Mouse (Mus musculus): Measurements from ENCODE around the gene Miox.

The Miox gene

DNA sequence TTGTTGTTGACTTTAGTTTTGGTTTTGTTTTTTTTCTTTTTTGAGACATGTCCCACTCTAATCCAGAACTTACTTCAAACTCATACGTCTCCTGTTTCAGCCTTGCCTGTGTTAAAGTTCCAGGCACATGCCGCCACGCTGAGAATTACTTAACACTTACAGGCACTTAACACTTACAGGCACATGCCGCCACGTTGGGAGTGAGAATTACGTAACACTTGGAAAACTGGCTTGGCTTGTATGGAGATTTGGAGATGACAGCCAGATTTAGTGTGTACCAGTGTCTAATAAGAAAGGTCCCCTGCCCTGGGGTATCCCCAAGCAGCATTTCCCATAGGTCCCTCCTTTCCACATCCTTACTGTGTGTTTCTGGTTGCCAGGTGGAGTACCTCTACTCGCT, 28.9 kb downstream of the Miox start:
- DNase-seq (ENCODE audit: low read depth, low spot score): no peak

DNA sequence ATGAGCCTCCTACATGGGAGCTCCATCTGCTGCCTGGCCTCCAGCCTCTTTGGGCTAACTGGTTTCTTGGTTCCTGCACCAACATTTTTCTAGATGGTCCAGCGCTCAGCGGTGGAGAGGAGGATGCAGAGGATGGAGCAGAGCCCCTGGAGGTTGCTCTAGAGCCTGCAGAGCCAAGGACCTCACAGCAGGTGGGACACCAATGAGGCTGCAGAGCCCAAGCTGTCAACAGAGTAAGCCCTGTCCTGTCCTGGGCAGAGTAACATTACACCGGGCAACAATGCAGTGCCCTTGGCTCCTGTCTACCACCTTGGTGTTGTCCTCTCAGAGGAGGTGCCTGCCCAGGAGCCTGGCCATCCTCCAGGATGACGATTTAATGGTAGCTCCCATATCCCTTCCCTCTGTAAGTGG, 30.9 kb downstream of the Miox start:
- DNase-seq (ENCODE audit: low read depth, low spot score): no peak

DNA sequence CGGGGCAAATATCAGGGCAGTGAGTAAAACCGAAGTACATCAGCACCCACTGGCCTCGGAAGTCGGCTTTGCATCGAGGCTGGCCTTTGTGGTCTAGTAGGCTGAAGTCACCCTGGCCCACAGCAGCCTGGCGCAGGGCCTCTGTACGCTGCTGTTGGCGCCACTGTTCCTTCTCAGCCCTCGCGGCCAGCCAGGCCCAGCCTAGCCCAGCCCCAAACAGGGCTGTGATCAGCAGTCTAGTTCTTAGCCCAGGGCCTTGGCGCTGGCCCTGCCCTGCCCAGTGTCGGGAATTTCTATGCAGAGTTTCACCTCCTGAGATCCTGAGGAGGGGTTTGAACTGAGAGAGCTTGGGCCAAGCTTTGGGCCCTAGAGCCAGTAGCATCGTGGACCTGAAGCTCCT, 37.9 kb downstream of the Miox start:
- DNase-seq (ENCODE audit: low read depth, low spot score): no peak

DNA sequence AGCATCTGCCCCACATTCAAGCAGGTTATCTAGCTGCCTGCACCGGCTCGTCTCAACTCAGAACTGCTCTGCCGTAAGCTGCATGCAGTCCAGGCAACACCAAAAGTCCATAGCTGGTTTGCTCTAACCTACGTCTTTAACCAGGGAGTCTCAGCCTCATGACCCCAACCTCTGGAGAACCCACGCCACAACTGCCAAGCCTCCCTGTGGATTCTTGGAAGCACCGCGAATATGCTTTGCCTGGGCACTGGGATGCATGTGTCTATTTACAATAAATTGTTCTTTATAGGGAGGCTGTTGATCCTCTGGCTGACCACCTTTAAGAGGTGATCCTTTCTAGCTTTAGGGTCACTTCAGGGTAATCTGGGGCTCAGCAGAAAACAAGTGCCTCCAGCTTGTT, 38.3 kb downstream of the Miox start:
- DNase-seq (ENCODE audit: low read depth, low spot score): no peak

DNA sequence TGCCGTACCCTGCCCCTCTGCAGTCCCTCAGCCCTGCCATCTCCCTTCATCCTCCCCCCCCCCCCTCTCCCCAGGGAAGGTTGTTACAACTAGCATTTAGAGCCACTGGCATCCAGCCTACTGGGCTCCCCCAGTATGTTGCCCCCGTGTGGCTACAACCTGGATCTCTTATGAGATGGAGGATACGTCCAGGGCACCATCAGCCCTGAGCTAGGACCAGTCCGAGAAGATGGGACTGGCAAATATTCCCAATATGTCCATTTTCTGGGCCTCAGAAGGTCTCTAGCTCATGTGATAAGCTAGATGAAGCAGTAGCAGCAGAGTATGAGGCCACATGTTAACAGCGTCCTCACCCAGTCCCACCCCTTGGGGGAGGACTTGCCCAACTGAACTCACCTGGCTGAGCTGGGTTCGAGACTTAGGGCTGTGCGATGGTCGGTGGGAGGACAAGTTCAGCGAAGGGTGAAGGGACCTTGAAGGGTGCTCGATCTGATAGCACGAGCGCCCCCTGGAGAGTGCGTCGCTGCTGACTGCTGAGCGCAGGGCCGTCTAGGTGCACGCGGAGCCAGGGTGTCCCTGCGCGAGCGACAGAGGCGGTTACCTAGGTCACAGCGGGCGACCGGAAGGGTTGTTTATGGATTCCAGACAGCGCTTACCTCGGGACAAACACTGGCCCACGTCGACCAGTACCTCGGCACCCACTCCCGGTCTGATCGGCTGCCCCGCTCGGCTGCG, 39.0 kb downstream of the Miox start:
- peak; percentile 83 for DNase-seq (ENCODE audit: low read depth, low spot score)

DNA sequence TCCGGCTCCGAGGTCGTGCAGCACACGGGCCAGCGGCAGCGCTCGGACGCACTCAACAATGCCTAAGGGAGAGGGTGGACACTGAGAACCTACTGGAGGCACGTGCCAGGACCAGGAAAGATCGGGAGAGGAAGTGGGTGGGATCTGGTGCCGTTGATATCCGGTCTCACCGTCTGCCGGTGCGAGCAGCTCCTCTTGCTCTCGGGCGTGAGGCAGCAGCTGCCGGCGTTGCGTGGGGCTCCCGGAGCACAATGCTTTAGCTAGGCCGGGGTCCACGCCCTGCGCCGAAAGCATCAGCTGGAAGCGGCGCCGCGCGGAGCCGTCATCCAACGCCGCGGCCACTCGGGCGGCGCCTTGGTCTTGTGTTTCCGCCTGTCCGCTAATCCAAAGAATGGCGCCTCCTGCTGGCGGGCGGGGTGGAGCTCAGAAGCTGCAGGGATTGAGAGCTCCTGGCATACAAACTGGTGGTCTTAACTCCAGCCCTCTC, 39.6 kb downstream of the Miox start, which contains the start of gene Sco2:
Gene Sco2, minus strand, starts transcription at position 85 of the 487 bp plus-strand sequence.
- peak; percentile 94 for DNase-seq (ENCODE audit: low read depth, low spot score)

DNA sequence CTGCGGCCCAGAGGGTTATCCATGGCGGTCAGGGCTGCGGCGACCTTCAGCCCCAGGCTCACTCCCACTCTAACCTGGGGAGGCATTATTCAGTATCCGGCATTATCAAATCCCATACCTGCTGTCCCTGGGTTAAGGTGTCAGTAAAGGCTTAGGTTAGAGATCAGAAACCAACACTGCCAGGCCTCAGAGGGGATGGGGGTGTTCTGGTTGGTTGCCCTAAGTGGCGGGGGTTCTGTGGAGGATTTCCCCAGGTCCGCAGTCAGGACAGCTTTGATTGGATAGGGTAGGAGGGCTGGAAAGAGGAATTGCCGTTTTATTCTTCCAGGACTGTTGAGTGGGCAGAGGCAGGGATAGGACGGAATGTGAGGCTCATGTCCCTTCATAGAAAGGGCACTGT, 40.1 kb downstream of the Miox start:
- DNase-seq (ENCODE audit: low read depth, low spot score): no peak

DNA sequence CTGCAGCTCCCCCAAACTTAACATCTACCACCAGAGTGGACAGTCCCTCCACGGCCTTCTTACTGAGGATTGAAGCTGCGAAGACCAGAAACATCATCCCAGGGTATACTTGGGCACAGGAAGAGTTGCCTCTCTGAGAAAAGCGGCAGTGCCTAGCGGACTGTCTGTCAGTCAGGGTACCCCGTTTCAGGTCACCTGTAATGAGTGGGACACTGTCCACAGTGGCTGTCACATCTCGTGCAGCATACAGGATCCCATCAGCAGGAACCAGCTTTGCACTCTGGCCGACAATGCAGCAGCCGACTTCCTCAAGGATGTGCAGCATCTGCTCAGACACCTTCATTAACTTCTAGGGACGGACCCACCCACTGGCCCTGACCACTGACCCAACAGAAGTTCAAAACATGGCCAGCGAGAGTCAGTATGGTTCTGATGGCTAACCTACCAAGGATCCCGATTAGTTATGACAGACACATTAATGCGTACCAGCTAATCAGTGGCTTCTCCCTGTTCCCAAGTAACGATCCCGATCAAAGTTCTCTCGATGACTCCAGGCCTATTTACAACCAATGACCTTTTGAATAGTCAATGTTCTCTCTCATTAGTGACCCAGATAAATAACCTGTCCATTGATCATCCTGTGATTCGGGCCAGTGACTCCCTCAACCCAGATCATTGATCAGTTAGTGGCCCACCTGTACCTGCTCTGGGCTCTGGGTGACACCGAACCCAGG, 40.8 kb downstream of the Miox start:
- DNase-seq (ENCODE audit: low read depth, low spot score): no peak

DNA sequence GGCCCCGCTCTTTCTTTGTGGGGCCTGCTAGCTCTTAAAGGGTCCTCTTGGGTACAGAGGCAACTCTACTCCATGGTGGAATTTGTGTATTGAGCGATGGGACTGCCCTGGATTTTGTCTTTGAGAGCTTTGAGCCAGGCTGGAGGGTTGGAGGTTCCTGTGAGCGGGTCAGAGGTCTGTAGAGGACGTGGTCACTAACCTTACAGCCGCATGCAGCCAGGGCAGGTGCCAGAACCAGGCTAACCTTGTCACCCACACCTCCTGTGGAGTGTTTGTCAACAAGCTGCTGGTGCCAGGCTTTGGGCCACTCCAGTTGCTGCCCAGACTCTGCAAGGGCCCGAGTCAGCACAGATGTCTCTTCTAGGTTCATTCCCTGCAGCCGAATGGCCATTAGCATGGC, 41.8 kb downstream of the Miox start:
- no peak for DNase-seq (ENCODE audit: low read depth, low spot score)

DNA sequence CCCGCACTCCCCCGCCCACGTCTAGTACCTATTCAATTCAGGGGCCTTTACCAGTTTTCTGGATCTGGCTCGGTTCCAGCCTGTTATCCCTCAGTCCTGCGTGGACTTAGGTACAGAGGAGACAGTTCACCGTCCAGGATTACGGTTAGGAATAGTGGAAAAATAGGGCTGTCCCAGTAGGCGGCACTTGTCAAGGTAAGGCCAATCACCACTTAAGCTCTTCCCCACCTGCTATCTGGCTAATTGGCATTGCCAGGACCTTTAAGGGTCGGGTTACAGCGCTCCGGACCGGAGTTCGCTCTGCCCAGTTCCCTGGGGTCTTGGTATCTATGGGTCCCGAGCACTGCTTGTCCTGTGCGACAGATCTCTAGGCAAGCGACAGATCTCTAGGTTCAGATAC, 42.8 kb downstream of the Miox start, which contains the start of gene Tymp:
Gene Tymp, minus strand, starts transcription at position 83 of the 400 bp plus-strand sequence.
- no peak for DNase-seq (ENCODE audit: low read depth, low spot score)

DNA sequence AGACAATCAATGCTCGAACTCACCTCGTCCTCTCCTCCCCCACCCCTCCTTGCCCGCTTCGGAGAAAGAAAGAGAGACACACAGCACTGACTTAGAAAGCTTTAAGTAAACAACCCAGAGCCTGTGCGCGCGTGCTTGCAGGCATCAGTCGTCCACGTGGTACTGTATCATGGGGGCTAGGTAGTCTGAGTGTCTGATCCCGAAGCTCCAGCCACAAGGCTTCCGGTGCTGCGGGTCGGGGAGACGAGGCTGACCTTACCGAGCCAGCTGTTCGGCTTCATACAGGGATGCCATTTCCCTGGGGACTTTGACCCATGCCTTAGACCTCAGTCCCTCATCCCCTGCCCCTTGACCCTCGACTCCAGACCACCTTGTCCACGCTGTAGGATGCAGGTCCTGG, 43.2 kb downstream of the Miox start:
- no peak for DNase-seq (ENCODE audit: low read depth, low spot score)

DNA sequence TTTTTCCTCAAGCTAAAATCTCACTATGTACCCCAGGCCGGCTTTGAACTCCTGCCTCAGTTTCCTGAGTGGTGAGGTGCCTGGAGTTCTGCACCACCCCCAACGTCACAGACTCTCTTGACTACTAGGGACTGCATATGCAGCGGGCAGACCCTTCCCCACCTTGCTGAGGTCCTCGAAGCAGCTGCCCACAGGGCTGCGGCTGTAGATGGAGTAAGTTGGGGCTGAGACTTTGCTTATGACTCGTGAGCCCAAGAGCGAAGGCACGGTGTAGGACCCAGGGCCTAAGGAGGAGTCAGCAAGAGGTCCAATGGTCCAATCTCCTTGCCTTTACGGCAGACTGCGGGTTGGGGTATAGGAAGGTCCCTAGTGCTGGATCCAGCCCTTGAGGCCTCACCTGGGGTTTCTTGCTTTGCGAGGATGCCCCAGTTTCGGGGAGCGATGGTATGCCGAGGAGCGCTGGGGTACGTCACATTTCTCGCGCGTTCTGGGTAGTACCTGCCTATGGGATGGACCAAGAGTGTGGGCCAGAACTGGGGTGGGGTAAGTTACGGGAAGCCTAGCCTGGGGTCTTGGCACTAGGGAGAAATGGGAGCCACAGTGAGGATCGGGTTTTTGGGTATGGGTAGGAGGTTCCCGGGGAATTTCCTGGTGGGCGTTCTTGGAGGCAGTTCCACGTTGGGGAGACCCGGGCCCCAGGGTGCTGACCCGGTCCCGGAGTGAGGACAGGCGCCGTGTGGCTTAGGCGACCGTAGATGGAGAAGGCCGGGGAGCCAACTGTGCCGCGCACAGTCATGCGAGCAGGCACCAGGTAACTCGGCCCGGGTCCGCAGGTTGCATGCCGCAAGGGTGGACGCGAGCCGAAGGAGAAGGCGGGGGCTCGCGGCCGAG, 44.0 kb downstream of the Miox start:
- DNase-seq (ENCODE audit: low read depth, low spot score): no peak

DNA sequence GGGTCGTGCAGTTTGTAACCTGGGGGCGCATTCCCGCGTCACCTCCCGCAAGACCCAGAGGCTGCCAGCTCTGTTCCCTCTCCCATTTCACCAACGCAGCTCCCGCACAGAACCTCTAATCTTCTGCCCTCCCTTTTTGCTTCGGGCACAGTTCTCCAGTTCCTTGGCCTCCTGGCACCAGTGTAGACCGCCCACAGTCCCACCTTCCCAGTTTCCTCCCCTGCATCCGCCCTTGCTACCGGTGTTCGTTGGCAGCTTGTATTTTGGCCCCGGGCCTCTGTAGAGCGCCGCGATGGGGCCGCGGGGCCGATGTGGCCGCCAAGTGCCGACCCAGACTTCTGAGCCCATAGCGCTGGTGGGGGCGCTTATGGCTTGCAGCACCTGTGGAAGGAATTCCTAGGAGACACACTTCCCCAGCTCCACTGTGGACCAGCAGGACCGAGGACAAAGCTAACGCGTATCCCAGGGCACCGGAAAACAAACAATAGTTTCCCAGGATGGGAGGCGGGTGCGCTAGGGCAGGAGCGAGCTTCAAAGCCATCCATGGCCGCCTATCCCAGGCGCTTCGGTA, 44.7 kb downstream of the Miox start, which contains the start of gene Odf3b:
Gene Odf3b, minus strand, starts transcription at position 452 of the 571 bp plus-strand sequence.
- no peak for DNase-seq (ENCODE audit: low read depth, low spot score)

DNA sequence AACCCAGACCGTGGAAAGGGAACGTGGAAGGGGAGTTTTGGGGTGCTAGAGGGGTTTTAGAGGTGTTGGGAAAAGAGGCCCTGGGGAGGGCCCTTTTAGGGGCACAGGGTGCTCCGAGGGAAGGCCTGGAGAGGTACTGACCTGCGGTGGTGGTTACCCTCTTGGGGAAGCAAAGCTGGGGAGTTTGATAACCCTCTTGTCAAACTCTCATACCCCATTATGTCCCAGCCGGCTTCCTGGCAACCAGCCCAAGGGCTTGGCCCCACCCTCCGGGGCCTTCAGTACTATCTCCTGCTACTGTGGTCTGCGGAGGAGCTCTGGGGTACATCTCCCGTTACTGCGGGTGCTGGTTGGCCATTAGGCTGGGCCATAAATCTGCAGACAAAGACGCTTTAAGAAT, 45.2 kb downstream of the Miox start:
- no peak for DNase-seq (ENCODE audit: low read depth, low spot score)

DNA sequence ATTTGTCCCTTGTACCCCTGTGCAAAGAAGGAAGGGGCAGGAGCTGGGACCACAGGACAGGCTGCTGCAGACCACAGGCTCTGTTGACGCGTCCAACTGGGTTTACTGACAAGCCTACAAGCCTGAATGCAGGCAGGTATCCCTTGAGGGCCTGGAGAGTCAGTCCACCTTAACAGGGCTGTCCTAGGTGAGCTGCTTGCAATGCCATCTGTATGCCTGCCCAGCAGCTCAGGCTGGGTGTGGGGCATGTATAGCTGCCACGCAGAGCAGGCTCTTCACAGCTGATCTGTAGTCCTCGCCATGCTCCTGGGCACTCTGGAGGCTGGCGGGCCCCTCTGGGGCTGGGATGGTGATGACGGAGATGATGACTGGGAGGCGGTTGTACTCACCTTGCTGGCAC, 50.4 kb downstream of the Miox start, which contains the start of gene Klhdc7b:
Gene Klhdc7b, plus strand, starts transcription at position 301 of the 400 bp plus-strand sequence.
- DNase-seq (ENCODE audit: low read depth, low spot score): no peak
